Mouse (Mus musculus): ENCODE results near the gene Tspan31.

The Tspan31 gene

GRCm38 (mm10) chr10:127091507-127092396, 21.7 kb upstream of the Tspan31 start:
- ChIA-PET POLR2A (interaction anchor here (0.5 to 2.8 kb wide), 11 partner anchors 11 to 417 kb away, joined by 3 to 10 read pairs (median 3); partner anchors contain the start of gene Tspan31 (in 3 of the 4)), CTCF (interaction anchor here in 3 of 4 experiments (0.6 to 1.7 kb wide), 12 partner anchors 8 to 435 kb away, joined by 3 to 5 read pairs (median 4); partner anchors contain the start of gene Agap2 (in 2 of the 3))

- POLR2A ChIA-PET: interaction anchor here (0.6 to 2.1 kb wide), 12 partner anchors 12 to 447 kb away, joined by 3 to 7 read pairs (median 3); partner anchors contain the start of gene Tspan31 (in 3 of the 4)
- CTCF ChIA-PET: interaction anchor here (0.6 to 1.7 kb wide), 12 partner anchors 11 to 436 kb away, joined by 3 to 5 read pairs (median 4); partner anchors contain the start of genes Agap2 (in 2 of the 4) and Os9 (in 1 of the 4)
Observed at GRCm38 (mm10) chr10:127090560-127091411, 20.7 kb upstream of the Tspan31 start.

DNA sequence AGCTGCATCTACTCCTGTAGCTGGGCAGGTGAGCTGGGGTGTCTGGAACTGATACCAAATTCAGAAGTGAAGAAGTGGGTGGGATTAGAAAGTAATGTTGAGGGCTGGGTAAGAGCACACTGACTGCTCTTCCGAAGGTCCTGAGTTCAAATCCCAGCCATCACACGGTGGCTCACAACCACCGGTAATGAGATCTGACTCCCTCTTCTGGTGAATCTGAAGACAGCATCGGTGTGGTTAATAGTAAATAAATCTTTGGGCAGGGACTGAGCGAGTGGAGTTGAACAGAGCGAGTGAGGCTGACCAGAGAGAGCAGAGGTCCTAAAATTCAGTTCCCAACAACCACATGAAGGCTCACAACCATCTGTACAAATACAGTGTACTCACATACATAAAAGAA, 15.6 kb upstream of the Tspan31 start:
- ChIA-PET CTCF (interaction anchor here in 2 of 4 experiments (0.7 to 1.8 kb wide), 4 partner anchors 8 to 112 kb away, joined by 3 to 7 read pairs (median 4); partner anchors contain the start of gene Agap2 (in 1 of the 2)), POLR2A (interaction anchor here in 2 of 4 experiments (1.0 to 2.1 kb wide), 4 partner anchors 10 to 161 kb away, joined by 3 to 7 read pairs (median 6); partner anchors contain the start of genes Agap2 (in 1 of the 2) and Tspan31 (in 1 of the 2))

- POLR2A ChIA-PET: interaction anchor here in 2 of 4 experiments (1.0 to 2.1 kb wide), 4 partner anchors 9 to 160 kb away, joined by 3 to 7 read pairs (median 6); partner anchors contain the start of genes Agap2 (in 1 of the 2) and Tspan31 (in 1 of the 2)
Observed at GRCm38 (mm10) chr10:127085052-127085451, 15.0 kb upstream of the Tspan31 start.

GRCm38 (mm10) chr10:127083915-127084306, 13.8 kb upstream of the Tspan31 start:
- ChIA-PET CTCF (interaction anchor here in 3 of 4 experiments (0.5 to 1.6 kb wide), 4 partner anchors 8 to 26 kb away, joined by 3 to 4 read pairs (median 3); no protein-coding TSS in a partner anchor), POLR2A (interaction anchor here in 2 of 4 experiments (1.5 to 2.1 kb wide), 2 partner anchors 8 to 17 kb away, joined by 3 to 7 read pairs; partner anchors contain the start of gene Agap2 (in 1 of the 2))

More at GRCm38 (mm10) chr10:127085052-127085451, 15.0 kb upstream of the Tspan31 start:
- CTCF ChIA-PET: interaction anchor here in 1 of 4 experiments (0.7 to 1.8 kb wide), 2 partner anchors 10 to 112 kb away, joined by 3 to 7 read pairs; partner anchors contain the start of gene Agap2

GRCm38 (mm10) chr10:127083292-127083914, 13.3 kb upstream of the Tspan31 start:
- ChIA-PET CTCF (interaction anchor here in 3 of 4 experiments (0.5 to 1.6 kb wide), 4 partner anchors 9 to 25 kb away, joined by 3 to 4 read pairs (median 3); no protein-coding TSS in a partner anchor), POLR2A (interaction anchor here in 1 of 4 experiments (1.4 to 1.5 kb wide), 2 partner anchors 17 to 37 kb away, joined by 3 to 5 read pairs; partner anchors contain the start of gene Os9)

DNA sequence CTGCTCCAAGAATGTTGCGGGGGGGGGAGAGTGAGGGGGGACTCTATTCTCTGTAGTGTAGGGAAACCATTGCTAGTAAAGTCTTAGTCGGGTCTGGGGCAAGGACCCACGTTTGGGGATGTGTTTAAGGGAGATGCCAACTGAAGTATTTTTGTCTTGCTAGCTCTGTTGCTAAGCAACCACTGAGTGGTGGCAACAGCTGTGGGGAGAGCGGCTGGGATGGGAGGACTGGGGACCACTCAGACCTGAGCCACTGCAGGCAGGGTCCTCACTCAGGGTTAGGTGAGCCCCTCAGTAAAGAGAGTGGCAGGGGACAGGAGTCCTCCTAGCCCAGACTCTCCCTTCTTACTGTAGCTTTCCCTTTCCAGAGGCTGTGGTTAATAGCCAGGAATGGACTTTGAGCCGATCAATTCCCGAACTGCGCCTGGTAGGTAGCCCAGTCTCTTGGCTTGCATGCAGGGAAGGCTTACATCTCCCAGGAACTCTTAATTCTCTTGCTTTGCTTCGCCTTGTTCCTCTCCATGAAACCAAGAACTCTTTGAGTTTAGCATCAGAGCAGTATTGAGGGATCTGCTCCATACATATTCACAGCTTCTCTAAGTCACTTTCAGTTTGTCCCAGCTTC, 12.0 kb upstream of the Tspan31 start:
- POLR2A ChIA-PET: interaction anchor here in 3 of 4 experiments (0.6 to 1.5 kb wide), 6 partner anchors 11 to 345 kb away, joined by 3 to 6 read pairs (median 4); partner anchors contain the start of genes Cdk4 (in 1 of the 3) and Os9 (in 1 of the 3)
- CTCF ChIA-PET: interaction anchor here in 2 of 4 experiments (0.7 to 1.6 kb wide), 3 partner anchors 24 to 104 kb away, joined by 3 to 5 read pairs (median 4); no protein-coding TSS in a partner anchor

- POLR2A ChIA-PET: interaction anchor here (0.5 to 3.8 kb wide), 12 partner anchors 10 to 346 kb away, joined by 3 to 24 read pairs (median 4); partner anchors contain the start of genes Cdk4 (in 1 of the 4), Pip4k2c (in 1 of the 4) and Tspan31 (in 1 of the 4)
- CTCF ChIA-PET: interaction anchor here in 3 of 4 experiments (0.7 to 1.5 kb wide), 4 partner anchors 8 to 103 kb away, joined by 3 to 5 read pairs (median 4); no protein-coding TSS in a partner anchor
Observed at GRCm38 (mm10) chr10:127080901-127081780, 11.1 kb upstream of the Tspan31 start.

GRCm38 (mm10) chr10:127079665-127080391, 9.8 kb upstream of the Tspan31 start:
- ChIA-PET CTCF (interaction anchor here in 2 of 4 experiments (0.5 to 1.5 kb wide), 6 partner anchors 9 to 1192 kb away, joined by 3 to 6 read pairs (median 4); no protein-coding TSS in a partner anchor), POLR2A (interaction anchor here in 3 of 4 experiments (1.0 to 3.8 kb wide), 10 partner anchors 9 to 211 kb away, joined by 3 to 24 read pairs (median 3); partner anchors contain the start of genes Cdk4 (in 1 of the 3) and Tspan31 (in 1 of the 3))

DNA sequence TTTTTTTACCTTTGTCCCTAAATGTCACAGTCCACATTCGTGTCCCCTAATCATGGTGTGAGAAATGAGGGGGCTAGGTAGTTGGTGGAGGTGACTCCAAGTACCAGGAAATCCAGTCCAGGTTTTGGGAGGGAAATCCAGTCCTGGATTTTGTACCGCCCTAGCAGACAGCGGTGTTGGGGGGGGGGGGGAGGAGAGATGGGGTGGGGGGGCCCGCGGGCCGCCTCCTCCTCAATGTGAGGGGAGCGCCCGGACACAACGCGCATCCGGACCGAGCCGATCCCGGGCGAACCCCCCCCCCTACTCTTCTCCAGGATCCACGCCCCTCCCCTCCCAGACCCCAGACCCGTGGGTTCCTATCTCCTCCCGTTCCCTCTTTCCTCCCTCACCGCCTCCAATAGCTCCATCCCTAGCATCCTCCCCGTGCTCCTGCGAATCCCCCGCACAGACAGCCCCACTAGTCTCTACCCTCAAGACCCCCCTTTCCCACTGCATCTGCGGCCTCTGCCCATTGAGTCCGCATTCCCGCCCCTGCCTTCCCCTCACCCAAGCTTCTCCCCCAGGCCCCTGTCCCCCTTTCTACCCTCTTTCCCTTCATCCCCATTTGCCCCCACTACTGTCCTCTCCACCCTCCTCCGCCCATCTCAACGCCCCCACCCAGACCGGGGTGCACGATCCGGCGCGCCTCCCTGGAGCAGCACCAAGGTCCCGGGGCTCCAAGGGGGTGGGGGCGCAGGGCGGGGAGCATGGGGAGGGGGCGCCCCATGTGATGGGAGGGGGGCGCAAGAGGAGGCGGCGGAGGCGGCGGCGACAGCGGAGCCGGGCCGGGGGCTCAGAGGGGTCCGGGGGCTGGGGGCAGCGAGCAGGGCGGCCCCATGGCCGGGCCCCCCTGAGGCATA, 8.9 kb upstream of the Tspan31 start:
- POLR2A ChIA-PET: interaction anchor here in 3 of 4 experiments (0.5 to 3.8 kb wide), 24 partner anchors 8 to 1241 kb away, joined by 3 to 24 read pairs (median 3); partner anchors contain the start of genes Tspan31 (in 2 of the 3), Avil (in 1 of the 3), Cdk4 (in 1 of the 3) and Slc26a10 (in 1 of the 3)

DNA sequence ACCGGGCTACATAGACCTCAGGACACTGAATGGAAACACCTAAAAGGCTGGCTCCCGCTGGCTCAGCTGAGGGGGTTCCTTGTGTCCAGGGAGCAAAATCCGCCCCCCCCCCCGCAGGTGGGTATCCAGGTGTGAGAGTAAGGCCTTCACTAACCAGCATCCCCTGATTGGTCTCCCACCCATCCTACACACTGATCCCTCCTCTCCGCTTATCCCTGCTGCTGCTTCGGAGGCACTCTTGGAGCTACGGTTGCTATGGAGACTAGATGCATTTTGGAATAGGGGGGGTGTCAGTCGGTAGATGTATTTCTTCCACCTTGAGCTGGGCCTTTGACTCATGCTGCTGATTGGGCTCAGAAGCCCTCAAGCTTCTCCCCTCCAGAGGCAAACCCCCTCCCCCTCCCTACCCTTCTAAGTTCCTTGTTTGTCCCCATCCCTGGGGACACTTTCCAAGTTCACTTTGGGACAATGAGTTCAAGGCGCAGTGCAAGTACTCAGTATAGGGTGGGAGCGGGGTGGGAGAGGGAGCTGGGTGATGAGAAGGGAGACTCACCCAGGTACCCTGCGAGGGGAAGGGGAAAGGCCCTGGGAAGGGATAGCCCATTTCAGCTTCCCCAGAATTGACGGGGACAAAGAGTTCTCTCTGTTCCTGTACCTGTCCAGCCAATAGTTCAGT, 8.1 kb upstream of the Tspan31 start:
- CTCF ChIA-PET: interaction anchor here in 3 of 4 experiments (0.5 to 1.3 kb wide), 6 partner anchors 20 to 530 kb away, joined by 3 to 8 read pairs (median 4); no protein-coding TSS in a partner anchor

More for the DNA sequence above, 8.9 kb upstream of the Tspan31 start:
- CTCF ChIA-PET: interaction anchor here in 2 of 4 experiments (0.5 to 1.3 kb wide), 7 partner anchors 16 to 1193 kb away, joined by 3 to 8 read pairs (median 6); partner anchors contain the start of gene Cdk4 (in 1 of the 2)

DNA sequence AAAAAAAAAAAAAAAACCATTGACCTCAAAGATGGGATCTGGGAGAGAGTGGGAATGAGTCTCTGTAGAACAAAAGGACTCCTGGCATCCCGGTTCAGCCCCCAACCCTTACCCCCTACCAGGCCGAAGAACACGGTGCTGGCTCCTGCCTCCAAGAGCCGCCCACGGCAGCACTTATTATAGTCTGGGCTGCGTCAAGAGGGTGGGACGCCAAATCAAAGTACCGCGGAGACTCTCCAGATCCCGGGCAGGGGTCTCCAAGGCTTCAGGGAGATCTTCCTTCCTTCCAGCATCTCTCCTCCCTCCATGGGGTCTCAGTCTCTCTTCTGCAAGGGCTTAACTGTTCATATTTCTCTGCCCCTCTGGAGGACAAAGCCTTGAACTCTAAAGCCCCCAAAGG, 7.5 kb upstream of the Tspan31 start:
- POLR2A ChIA-PET: interaction anchor here in 3 of 4 experiments (0.6 to 3.8 kb wide), 8 partner anchors 7 to 398 kb away, joined by 3 to 24 read pairs (median 4); partner anchors contain the start of genes Cdk4 (in 1 of the 3) and Tspan31 (in 1 of the 3)

More for the DNA sequence above, 8.1 kb upstream of the Tspan31 start:
- POLR2A ChIA-PET: interaction anchor here in 3 of 4 experiments (0.6 to 3.8 kb wide), 17 partner anchors 7 to 272 kb away, joined by 3 to 24 read pairs (median 3); partner anchors contain the start of genes Tspan31 (in 2 of the 3), Avil (in 1 of the 3), Cdk4 (in 1 of the 3) and Eef1akmt3 (in 1 of the 3)

More for the DNA sequence above, 7.5 kb upstream of the Tspan31 start:
- CTCF ChIA-PET: interaction anchor here (0.6 to 0.8 kb wide), 4 partner anchors 20 to 261 kb away, joined by 3 to 7 read pairs (median 3); no protein-coding TSS in a partner anchor
